Mouse (Mus musculus): ENCODE data around the gene Ier5.

Gene Ier5

GRCm38 (mm10) chr1:155098486-155099279 is 753 bp downstream of the Ier5 start:
- DNase-seq (ENCODE audit: low spot score): no peak

GRCm38 (mm10) chr1:155097931-155098485 is 1.4 kb downstream of the Ier5 start:
- no peak for DNase-seq (ENCODE audit: low spot score)

GRCm38 (mm10) chr1:155097354-155097753 is 2.1 kb downstream of the Ier5 start:
- no peak for DNase-seq (ENCODE audit: low spot score)

- no peak for DNase-seq (ENCODE audit: low spot score)
These were observed 2.7 kb downstream of the Ier5 start for GRCm38 (mm10) chr1:155096620-155097261.

- DNase-seq (ENCODE audit: low spot score): no peak
These were observed 5.3 kb downstream of the Ier5 start for GRCm38 (mm10) chr1:155093971-155094707.

- no peak for DNase-seq (ENCODE audit: low spot score)
These were observed 6.2 kb downstream of the Ier5 start for GRCm38 (mm10) chr1:155093145-155093791.

GRCm38 (mm10) chr1:155091842-155092800 is 7.3 kb downstream of the Ier5 start:
- DNase-seq (ENCODE audit: low spot score): no peak

- no peak for DNase-seq (ENCODE audit: low spot score)
These were observed 8.0 kb downstream of the Ier5 start for GRCm38 (mm10) chr1:155091374-155091841.

GRCm38 (mm10) chr1:155090736-155091135 is 8.7 kb downstream of the Ier5 start:
- no peak for DNase-seq (ENCODE audit: low spot score)

GRCm38 (mm10) chr1:155090327-155090726 is 9.1 kb downstream of the Ier5 start:
- DNase-seq (ENCODE audit: low spot score): no peak

GRCm38 (mm10) chr1:155088847-155089603 is 10.4 kb downstream of the Ier5 start:
- no peak for DNase-seq (ENCODE audit: low spot score)

GRCm38 (mm10) chr1:155088046-155088445 is 11.4 kb downstream of the Ier5 start:
- DNase-seq (ENCODE audit: low spot score): no peak

GRCm38 (mm10) chr1:155086893-155087292 is 12.5 kb downstream of the Ier5 start:
- no peak for DNase-seq (ENCODE audit: low spot score)

- no peak for DNase-seq (ENCODE audit: low spot score)
These were observed 13.0 kb downstream of the Ier5 start for GRCm38 (mm10) chr1:155086416-155086815.

GRCm38 (mm10) chr1:155084839-155085238 is 14.6 kb downstream of the Ier5 start:
- DNase-seq (ENCODE audit: low spot score): no peak

GRCm38 (mm10) chr1:155083271-155084265 is 15.9 kb downstream of the Ier5 start:
- DNase-seq (ENCODE audit: low spot score): peak; percentile 96

GRCm38 (mm10) chr1:155082965-155083268 is 16.5 kb downstream of the Ier5 start:
- DNase-seq (ENCODE audit: low spot score): no peak

GRCm38 (mm10) chr1:155082158-155082964 is 17.1 kb downstream of the Ier5 start:
- no peak for DNase-seq (ENCODE audit: low spot score)

Data from lung, postnatal 25 days (tissue).